Mouse (Mus musculus): Measurements from ENCODE around the gene Idi2.
A peak's percentile ranks its signal among the peaks of the same experiment; 100 is the strongest.
"Not testable (repeated sequence)": the region's sequence is repeated elsewhere in the genome, so short reads cannot be mapped to it uniquely, and the experiment has no call there.

The Idi2 gene

GRCm38 (mm10) chr13:8952563-8952962, at the start of gene Idi2:
Gene Idi2, plus strand, starts transcription at chr13:8952863.
- not testable (repeated sequence) for DNase-seq

DNA sequence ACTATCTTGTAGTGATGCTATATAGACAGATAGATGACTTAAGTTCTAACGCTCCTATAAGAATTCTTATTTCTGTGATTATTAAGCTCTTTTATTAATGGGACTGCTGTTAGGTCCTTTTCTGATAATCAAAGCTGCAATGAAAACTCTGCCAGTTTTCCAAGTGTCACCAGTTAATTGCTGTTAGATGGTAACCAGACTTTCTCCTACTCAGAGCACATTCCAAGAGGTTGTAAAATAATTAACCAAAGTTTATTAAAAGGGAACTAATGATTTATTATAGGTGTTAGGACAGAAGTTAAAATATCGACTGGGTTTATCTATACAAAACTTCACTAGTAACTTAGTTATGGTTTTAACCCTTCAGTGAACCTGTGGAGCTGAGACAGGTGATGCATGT, 46.7 kb upstream of the Idi2 start:
- not testable (repeated sequence) for DNase-seq

- DNase-seq, result not testable (repeated sequence)
These were observed 38.8 kb upstream of the Idi2 start for GRCm38 (mm10) chr13:8913890-8914289.

DNA sequence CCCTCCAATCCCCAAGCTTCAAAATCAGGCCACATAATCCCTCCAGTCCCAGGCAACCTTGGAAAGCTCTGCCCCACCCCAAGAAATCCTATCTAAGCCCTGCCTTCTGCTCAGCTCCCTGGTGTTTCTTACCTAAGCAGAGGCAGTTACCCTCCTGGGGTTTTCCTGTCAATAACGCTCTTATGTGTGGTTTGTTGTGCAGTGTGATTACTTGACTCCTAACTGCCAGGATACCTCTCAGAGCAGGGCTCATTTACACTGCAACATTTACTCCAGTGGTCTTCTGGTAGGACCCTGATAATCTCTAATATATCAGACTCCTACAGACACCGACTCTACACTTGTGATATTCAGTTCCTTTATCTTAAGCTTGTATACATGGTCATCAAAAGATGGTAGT, 19.2 kb upstream of the Idi2 start:
- DNase-seq, result no peak

- not testable (repeated sequence) for DNase-seq
These were observed 15.0 kb upstream of the Idi2 start for GRCm38 (mm10) chr13:8937611-8938140.

GRCm38 (mm10) chr13:8941110-8941509, 11.6 kb upstream of the Idi2 start:
- DNase-seq, result not testable (repeated sequence)

DNA sequence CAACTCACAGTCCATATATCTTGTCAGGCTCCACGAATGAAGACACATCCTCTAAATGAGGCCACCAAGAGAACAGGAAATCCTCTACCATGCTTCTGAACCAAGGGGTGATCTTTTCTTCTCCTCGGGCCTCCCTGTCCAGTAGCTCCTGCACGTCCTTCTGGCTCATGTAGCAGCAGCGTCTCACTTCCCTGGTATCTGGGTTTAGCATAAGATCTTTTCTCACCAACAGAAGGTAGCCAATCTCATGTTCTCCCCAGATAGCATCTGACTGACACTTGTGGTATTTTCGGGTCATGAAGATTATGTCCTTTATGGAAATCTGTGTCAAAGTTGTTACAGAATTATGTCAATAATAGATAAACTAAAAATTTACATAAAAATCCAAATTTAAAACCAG, 11.0 kb upstream of the Idi2 start:
- not testable (repeated sequence) for DNase-seq

GRCm38 (mm10) chr13:8943828-8944227, 8.8 kb upstream of the Idi2 start:
- not testable (repeated sequence) for DNase-seq

GRCm38 (mm10) chr13:8948131-8948530, 4.5 kb upstream of the Idi2 start, which contains the start of gene Gm9745:
Gene Gm9745, minus strand, starts transcription at chr13:8948231.
- not testable (repeated sequence) for DNase-seq

DNA sequence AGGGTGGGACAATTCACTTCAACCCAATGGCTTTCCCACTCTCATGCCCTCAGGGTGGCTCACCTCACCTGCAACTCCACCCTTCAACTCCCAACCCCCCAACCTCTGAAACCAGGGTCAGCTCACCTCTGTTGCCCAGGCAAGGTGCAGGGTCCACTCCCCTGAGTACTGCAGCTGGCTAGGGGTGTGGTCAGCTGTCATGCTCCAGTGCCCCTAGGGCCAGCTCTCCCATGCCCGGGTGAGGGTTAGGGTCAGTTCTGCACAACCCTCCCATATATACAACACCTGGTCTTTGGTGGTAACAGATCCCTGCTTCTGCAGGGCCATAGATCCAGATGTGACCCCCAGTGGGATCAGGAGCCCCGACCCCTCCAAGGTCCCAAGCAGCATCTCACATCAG, 2.5 kb downstream of the Idi2 start:
- DNase-seq, result not testable (repeated sequence)

GRCm38 (mm10) chr13:8956873-8957272, 4.2 kb downstream of the Idi2 start:
- not testable (repeated sequence) for DNase-seq

- not testable (repeated sequence) for DNase-seq
These were observed 6.4 kb downstream of the Idi2 start for GRCm38 (mm10) chr13:8959058-8959457.

GRCm38 (mm10) chr13:8959554-8959953, 6.9 kb downstream of the Idi2 start:
- not testable (repeated sequence) for DNase-seq

GRCm38 (mm10) chr13:8961128-8961888, 8.6 kb downstream of the Idi2 start:
- DNase-seq, result not testable (repeated sequence)

- not testable (repeated sequence) for DNase-seq
These were observed 9.6 kb downstream of the Idi2 start for GRCm38 (mm10) chr13:8962266-8962665.

DNA sequence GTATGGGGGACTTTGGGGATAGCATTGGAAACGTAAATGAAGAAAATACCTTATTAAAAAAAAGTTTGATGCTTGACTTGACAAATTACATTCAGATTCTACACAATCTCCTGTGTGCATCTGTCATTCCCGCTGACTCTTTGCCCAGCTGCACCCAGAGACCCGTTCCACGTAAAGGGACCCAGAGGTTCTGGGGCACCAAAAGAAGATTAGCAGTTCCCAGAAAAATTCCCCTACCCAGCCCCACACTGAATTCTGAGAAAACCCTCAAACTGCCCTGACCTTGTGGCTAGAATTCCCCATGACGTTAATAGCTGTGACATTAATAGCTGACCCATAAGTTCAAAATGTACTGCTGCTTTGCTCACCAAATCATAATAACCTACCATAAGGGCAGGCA, 12.6 kb downstream of the Idi2 start:
- DNase-seq, result no peak

GRCm38 (mm10) chr13:8967742-8968141, 15.1 kb downstream of the Idi2 start:
- no peak for DNase-seq

- no peak for DNase-seq
These were observed 19.7 kb downstream of the Idi2 start for GRCm38 (mm10) chr13:8972369-8972768.

DNA sequence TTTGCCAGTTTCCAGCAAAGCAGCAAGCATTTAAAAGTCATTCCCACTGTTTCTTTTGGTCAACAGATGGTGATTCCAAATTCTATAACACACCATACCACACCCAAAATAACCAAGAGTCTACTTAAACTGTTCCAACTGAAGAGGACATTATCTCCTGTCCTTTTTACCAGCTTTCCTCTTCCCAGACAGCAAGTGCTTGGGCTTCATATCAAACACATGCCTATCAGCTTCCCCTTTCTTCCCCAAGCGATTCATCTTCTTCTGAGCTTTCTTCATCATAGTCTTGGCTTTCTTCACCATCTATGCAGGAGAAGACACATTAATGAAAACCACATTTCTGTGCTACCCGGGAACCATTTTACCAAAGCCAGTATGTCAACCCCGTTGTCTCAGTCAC, 20.3 kb downstream of the Idi2 start:
- DNase-seq, result no peak

DNA sequence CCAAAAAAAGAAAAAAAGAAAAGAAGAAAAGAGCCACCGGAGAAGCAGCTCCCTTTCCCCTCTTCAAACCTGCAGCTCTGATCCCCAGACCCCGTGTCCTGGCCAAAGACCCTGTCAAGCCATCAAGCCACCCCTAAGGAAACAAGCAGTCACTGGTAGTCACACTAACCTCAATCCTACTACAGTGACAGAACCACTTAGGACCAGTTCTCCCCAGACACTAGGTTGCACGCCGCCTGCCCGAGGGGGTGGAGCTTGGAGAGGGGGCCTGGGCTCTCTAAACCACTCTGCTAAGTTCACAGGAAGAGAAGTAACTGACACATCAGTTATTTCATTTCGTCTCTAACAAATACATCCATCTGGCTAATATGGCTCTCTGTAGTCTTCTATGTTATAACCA, 39.6 kb downstream of the Idi2 start:
- DNase-seq, result no peak

DNA sequence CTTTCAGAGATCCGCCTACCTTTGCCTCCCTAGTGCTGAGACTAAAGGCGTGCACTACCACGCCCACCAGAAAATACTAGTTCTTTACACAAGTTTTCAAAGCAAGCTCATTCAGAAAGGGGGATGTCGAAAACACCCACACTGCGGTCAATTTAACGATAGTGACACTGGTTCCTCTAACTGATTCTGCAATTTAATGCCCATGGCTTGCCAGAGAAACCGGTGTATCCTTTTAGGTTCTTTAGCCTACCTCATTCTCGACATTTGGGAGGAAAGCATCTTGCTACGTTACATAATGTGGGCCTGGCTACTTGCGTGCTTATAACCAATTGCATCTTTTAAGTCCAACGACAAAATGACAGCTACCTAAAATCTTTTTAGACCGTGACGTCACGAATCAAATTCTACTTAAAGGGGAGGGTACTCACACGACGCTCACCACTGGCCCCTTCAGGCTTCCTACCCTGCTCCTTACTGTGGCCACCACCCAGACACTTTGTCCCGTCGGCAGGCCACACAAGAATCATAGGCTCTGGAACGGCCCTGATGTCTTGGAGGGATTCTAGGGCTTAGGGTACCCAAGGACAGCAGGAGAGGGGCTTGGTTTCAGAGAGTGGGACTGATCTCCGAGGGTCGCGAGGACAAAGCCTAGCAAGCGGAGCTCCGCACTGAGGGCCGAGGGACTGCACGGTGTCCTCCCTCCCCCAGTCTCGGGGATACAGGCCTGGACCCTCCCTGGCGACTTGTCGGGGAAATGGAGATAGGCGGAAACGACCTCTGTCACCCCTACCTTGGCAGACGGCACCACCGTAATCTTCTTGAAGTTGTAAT, 42.7 kb downstream of the Idi2 start:
- DNase-seq, result peak in 1 of 2 experiments; percentile 42

DNA sequence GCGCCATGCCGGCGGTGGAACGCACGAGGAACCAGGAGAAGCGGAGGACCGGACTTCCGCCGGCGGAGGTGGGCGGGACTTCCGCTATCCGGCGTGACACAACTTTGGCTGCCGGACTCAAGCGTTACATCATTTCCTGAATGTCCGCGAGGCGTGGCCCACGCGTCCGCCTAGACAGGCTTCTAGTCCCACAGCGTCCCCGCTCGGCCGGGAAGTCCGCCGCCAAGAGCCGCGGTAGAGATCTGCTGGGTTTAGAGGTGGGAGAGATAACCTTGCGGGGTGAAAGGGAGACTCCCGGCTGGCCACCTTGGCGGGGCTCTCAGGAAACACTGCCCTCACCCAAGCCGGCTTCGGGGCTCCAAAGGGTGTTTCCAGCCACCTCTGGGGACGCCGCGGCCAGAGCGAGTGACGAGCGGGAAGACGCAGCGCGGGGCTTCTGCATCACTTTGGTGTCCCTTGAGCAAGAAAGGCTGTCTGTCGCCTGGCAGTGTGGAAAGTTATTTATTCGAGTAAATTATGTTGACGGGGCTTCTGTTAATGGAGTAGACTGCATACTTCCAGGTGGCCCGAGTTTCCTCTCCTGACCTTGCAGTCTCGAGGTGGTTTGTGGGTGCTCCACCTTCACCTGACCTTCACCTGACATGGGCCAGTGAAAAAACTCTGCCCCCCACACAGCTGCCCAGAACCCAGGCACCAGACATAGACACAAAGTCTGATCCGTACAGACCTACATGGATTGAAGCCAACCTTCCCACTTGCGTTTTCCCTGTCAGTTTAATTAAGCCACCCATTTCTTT, 43.5 kb downstream of the Idi2 start, which contains the start of gene Gtpbp4:
Gene Gtpbp4 (minus strand): TSS at position 94 of the 797 bp plus-strand sequence.
- DNase-seq, result peak; percentile 96 to 97

GRCm38 (mm10) chr13:8997221-8997620, 44.6 kb downstream of the Idi2 start:
- DNase-seq, result not testable (repeated sequence)

All from B cell, adult 2 months (primary cell).